Mouse (Mus musculus): Measurements from ENCODE around the gene Ifih1.
A peak's percentile ranks its signal among the peaks of the same experiment; 100 is the strongest.

Gene Ifih1

DNA sequence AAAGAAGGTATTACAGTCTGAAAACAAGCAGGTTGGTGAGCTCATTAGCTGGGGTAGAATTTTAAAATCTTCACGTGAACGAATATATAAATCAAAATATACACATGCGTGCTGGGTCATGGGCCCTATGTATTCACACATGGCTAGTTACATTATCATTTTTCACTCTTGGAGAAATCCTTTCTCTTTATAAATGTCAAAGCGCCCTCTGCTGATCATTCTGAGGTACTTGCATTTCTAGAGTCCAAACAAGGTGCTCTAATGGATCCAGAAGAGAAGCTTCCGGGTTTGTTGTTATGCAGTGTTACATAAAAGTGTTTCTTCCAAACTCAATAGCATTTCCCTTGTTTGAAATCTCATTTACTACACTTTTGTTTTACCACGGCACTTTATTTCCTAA is 15.6 kb downstream of the Ifih1 start:
- DNase-seq = no peak

DNA sequence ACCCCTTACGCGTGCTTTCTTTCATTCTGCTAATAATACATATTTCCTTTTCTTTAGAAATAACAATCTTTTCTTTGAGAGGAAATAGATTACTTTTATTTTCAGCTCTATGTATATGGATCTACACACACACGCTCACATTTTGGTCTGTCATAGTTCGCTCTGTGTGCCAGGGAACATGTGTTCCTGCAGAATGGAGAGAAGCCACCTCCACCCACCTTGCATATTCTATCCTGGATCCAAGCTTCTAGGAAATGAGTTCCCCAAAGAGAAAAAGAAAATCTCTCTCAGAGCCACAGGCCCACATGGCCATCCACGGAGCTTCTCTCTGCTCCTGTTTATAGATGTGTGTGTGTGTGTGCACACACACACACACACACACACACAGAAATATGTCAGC is 17.7 kb downstream of the Ifih1 start:
- no peak for DNase-seq

DNA sequence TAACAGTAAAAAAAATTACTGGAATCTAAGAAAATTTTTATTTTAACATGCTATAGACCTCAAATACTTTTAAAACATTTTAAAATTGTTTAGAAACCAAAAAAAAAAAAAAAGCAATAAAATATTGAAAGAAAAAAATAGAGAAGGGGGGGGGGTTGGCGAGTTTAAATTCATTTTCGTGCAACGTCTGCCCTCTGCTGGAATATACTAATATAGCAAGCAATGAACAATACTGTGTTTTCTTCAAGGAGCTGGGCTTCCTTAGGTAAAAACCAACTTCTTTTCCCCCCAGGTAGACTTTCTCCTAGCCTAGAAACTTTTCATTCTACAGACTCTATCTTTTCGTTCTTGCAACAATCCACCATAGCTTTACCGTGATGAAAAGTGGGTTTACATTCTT is 18.3 kb downstream of the Ifih1 start:
- DNase-seq = no peak

DNA sequence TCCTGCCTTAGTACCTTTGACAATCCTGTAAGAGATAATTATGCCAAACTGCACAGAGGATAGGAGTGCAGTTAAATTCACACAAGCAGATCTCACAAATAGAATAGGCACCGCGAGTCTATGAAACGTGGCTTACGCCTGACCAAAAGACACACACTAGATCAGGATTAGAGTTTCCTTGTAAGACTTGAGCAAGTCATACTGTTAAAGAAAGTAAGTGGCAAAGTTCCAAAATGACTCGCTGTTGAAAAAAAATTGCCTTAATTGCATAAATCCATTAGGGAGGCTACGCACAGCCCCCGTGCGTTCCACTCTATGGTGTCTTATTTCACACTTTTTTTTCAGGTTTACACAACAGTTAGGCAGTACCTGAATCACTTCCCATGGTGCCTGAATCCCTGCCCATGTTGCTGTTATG is 23.0 kb downstream of the Ifih1 start:
- DNase-seq = no peak

DNA sequence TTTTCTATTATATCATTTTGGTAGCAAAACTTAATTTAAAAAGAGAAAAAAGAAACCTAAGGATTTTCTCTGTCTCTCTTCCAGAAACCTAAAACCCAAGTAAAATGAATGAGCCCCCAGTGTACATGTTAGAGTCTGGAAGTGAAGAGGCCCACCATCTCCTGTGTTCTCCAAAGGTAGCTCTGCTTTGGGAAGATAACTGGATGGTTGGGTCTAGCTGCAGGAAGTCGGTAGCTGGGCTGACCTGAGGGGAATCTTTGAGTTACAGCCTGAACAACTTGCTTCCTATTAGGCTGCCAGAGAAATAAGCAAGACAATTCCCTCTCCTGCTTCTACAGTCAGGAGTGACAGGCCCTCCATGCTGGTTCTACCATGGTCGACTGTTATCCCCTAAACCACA is 26.4 kb downstream of the Ifih1 start:
- DNase-seq = no peak

DNA sequence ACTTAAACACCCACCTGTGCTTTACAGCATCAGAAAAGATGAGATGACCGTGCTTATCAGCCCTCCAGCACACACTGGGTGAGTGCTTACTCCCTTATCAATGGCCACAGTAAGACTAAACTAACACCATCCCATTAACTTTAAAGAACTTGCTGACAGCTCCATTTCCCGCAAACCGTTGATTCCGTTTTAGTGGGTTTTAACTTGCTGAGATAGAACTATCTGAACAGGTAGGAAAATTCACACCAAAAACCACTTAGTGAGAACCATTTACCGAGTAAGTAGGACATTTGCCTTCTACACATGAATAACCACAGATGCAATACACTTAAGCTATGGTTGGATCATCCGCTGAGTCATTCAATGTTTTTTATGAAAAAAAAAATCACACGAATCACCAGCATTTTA is 27.1 kb downstream of the Ifih1 start:
- no peak for DNase-seq

DNA sequence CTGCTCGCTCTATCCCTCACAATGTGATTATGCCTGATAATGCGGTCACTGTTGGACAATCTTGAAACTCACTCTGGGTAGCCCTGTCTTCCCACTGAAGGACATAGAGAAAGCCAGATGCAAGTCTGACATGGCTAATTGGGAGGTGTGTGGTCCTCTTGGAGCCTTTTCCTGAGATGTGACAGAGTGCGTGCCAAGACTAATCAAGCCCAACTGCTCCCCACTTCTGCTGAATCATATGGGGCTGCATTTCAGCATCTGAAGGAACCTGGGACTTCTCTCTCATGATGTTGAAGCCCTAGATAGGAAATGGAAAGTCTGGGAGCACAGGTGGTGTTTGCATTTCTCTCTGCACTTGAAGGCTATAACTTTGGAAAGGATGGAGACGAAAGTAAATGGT is 32.9 kb downstream of the Ifih1 start:
- no peak for DNase-seq

DNA sequence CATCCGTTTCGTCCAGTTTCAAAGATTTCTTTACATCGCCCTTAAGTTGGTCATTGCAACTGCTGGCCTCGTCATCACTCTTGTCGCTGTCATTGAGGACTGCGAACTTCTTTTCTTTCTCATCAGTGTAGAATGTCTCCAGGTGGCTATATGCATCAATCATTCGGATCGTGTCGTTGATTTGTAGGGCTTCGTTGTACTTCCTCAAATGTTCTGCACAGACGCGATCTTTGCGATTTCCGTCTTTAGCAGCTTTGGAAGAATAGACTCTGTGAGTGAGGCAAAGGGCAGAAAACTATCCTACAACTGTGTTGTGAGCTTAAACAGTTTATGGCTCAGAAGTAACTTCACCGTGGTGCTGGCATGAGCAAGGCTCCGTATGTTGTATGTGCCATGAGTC is 39.9 kb downstream of the Ifih1 start:
- DNase-seq = no peak

DNA sequence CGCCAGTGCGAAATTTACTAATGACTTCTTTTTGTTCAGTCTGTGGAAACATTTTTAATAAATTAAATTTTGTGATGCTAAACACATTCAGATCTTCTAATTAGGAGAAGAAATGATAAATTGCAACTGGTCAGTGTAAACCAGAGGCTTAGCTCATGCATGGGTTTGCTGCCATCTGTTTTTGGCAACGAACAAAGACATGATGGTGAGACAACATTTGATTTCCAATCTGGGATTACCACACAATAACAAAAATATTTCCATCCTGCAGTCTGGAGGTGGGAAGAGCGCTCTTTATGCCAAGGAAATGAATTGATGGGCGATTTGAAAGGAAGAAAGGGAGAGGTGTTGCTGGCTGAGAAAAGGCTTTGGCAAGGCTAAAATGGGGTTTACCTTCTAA is 42.5 kb downstream of the Ifih1 start:
- DNase-seq = no peak

DNA sequence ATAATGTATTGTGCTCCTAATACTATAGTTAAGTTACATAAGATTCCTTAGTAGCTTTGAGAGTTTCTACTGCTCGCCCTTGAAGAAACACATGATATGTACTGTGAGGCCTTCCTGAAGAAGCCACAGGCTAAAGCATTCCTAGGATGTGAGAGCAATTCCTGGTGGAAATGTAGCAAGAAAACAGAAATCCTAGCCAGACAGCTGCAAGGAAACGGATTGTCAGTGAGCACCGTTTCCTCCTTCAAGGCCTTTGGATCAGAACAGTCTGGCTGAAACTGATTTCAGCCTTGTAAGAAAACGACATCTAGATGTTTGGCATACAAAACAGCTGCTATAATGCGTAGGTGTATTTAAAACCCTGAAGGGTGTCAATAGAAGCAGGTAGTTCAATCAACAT is 49.5 kb downstream of the Ifih1 start:
- DNase-seq = no peak

DNA sequence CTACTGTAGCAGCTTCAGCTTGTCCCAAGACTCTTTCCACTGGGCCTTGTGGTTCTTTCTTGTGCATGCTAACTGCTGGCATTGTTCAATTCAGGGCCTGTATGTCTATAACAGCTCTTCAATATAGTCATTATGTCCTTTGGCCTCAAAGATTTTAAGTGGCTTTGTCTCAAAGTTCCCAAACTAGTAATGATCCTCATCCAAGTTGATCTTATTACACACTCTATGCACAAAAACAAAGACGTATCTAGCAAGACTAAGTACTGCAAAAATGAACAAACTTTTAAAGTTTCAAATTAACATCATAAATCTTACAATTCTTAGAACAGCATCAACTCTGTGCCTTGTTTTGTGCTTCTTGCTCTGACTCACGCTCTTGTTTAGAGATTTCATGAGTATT is 51.6 kb downstream of the Ifih1 start:
- no peak for DNase-seq

DNA sequence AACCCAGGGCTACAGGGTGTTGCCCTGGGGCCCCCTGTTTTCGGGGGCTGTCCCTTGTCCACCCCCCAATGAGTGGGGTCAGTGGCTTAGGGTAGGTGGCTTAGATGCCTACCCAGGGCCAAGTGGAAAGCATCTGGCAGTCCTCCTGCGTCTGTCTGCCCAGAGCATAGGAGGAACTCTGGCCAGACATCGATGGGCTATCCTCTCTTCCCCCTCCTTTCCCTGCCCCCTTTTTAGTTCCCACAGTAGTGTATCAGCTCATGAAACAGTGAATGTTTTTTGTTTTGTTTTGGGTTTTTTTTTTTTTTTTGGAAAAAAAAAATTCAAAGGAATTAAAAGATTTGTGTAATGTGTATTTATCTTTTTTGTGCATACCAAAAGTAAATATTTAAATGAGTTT is 54.5 kb downstream of the Ifih1 start:
- DNase-seq = no peak

DNA sequence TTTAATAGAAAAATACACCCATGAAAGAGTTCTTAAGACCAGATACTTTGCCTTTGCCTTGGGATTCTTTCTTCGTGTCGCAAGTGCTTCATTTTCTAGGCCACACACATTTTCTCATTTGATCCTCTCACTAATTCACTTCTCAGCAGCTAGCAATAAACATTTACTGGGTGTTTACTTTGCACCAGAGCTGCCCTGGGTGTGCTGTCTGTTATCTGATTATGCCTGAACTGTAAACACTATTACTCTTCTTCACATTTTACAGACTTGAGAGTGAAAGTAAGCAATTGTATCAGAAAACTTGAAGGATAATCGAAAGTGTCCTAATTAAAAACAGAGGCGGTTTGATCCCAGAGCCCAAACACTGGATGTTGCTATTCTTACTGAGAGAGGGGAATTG is 56.7 kb downstream of the Ifih1 start:
- DNase-seq = no peak

DNA sequence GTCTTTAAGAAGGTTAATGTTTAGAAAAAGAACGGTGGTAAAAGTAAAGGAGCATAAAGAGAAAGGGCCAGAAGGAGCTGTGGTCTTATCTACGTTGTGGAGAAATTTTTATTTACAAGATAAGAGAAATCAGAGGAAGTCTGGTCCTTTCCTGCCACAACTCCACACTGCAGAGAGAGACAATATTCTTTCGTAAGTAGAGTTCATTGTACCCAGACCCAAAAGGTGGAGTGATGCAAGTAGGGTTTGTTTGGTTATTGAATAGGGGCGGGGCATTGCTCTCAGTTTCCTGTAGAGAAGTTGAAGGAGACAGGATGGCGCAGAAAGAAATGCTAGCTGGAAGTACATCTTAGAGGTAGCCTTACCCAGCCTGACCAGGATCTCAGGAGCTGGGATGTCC is 60.3 kb downstream of the Ifih1 start:
- DNase-seq = no peak

DNA sequence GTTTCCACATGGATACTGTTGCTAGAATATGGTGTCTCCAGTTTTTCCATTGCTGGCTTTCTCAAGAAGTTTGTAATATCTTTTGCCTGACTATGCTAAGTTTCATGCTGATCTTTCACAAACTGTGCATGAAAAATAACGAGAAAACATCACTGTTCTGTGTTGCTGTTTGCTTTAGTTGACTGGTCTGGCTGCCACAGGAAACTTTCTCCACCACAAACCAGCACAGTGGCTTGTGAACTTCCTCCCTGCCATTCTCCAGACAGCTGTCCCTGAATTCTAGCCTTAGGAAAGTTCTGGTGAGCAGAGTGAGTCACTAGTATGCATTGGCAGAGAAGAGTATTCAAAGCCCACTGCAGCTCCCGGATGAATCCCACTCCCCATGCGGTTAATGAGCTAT is 71.1 kb downstream of the Ifih1 start:
- DNase-seq = no peak

DNA sequence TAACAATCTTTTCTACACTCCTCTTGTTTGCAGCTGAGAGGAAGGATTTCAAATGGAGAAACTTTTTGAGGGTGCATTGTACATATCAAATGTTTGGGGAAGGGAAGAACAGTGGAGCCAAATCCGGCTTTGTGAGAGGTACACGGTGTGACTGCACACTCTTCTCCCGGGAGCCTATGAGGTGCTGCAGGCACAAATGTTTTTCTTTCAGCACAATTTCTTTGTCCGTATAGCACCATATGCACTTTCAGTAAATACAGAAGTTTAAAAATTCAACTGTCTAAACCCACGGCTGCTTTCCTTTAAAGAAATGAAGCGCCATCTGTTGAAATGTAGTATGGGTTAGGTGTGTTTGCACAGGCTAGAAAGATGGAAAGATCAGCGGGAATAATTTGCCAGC is 71.8 kb downstream of the Ifih1 start:
- DNase-seq = no peak

DNA sequence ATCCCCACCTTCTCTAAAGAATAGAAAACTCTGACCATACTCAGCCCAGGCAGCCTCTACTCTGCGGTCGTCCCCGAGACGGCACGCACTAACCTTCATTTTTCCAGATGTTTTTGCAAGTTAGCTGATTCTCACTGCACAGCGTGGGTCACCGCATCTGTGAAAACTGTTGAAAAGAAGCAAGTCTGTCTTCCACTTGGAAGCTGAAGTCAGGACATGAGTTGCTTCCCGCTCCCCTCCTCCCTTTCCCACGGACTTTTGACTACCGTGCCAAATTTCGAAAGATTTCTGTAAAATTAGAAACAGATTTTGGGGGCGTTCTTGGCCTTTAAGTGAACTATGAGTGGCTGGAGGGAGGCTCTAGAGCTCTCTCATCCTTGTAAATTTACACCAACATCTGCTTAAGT is 72.3 kb downstream of the Ifih1 start, which contains the start of gene Fap:
Fap (minus strand) TSS at position 323 of the 407 bp plus-strand sequence.
- DNase-seq = no peak

DNA sequence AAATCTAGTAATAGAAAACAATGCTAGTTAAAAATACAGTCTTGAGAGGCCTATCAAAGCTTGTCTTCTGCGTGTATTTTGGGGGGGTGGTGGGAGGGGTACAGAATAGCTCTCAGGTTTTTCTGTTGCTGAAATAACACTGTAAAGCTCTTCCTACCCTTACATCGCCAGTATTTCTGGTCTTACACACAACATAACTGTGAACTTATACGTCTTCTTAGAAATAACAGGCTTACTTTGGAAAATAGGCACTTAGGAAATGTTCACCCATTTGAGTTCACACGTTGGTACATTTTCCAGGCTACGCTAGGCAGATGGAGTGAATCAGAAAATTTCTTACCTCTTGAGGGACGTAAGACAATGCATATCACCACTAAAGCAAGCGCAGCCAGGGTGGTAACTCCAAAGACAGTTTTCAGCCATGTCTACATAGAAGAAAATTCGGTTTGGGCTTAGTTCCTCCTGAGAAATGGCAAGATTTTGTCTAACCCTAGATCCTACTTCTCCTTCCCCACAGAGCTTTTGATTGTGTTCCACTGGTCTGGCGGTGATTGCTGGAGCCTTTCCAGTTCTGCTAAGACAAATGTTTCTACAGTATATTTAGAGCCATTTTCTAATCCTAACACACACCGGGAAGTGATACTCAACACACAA is 72.8 kb downstream of the Ifih1 start:
- no peak for DNase-seq

DNA sequence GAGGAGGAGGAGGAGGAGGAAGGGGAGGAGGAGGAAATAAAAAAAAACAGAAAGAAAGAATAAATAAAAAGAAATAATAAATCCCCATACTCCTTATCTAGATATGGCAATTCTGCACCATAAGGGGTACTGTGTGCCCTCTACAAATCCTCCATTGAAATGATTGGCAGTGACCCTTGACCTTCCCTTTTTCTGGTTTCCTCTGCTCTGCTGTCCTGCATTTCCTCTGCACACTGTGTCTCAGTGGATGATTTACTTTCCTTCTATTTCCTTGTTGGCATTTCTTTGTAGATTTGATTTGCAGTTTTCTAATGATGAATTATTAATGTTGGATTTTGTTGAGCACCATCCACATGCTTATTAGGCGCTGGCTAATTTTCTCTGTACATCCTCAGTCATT is 81.4 kb downstream of the Ifih1 start:
- DNase-seq = no peak

DNA sequence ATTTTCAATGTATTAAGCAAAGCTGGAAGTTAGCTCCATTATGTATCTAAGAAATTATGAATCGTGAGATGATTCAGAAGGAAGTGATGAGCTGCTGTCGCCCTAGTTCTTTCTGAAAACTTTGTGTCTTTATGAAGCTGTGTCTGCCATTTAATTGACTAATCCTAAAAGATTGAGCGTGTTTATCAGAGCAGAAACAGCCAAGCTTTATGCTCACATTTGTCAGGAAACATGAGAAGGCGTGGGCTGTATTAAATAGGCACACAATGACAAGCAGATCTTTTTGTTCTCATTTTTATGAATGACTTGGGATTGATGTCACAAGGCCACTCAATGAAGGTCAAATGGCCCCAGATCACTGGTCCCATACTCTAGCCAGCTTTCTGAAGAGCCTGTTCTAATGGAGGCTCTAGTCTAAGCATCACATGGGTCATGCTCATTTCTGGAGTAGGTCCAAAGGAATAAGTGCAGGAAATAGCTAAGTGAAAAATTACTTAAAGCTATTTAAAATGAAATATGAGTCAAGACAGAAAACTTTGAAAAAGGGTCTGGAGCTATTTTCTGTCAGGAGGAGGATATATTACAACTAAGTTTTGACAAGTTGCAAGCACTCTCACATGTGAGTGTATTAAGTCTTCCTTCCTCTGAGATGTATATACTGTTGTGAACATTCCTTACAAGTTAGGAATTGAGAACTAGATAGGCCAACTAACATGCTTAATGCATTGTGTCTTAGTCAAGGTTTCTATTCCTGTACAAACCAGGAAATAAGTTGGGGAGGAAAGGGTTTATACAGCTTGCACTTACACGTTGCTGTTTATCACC is 83.2 kb downstream of the Ifih1 start:
- DNase-seq = no peak

DNA sequence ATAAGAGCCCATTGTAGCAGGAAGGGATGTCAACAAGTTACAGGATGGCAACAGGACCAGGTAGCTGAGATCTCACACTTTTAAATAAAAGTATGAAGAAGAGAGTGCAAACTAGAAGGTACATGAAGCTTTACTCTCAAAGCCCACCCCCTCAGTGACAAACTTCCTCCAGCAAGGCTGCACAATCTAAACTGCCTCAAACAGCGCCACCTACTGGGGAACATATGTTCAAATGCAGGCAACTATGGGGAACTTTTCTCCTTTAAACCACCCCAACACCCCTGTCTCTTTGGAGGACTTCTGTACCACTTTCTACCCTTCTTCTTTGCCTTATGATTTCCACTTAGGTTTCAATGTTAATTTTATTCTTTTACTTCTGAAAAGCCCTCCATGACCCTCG is 88.6 kb downstream of the Ifih1 start:
- peak; percentile 12 for DNase-seq

DNA sequence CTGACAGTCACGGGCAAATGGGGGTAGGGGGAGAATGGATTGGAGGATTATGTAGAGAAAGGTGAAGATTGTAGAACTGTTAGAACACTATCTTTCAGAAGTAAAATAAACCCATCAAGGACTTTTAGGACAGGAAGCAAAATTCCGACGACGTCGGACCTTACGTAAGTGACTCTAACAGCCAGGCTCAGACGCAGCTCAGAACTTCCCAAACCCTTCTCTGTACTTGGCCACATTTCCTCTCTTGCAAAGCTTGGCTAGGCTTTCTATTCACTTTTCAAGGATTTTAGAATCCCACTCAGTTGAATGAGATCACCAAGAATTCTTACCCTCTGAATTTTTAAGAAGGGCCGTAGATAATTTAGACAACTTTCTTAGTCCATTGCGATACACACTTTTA is 89.7 kb downstream of the Ifih1 start:
- DNase-seq = no peak

DNA sequence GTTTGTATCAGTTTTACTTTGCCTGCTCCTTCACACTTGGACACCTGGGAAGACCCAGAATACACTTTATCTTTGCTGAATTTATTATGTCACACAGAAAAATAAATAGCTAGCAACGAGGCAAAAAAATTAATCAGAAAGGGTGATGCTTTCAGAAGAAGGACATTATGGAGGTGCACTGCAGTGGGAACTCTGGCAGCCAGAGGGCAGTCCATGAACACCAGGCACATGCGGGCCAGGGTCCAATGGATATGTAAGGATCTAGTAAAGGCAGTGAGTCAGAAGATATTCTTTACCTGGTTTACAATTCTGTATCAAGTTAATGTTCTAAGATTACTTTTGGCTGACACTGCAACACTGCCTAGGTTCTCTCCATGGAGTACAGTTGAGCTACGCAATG is 96.4 kb downstream of the Ifih1 start:
- DNase-seq = no peak

DNA sequence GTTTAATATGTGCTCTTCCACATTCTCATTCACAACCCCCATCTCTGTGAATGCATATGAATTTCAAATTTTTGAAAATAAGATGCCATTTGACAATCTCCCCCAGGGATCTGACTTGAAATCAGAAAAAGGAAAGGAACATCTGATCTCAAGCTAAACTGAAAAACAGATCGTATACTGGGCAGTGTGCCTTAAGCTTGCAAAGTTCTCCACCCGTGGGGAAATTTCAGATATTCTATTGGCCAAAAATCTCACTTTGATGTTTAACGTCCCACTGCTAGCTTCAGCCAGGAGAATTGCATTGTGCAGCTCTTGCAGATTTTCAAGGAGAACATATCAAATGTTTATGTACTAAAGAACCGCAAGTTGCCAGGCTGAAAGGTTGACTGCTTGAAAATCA is 96.9 kb downstream of the Ifih1 start:
- no peak for DNase-seq

DNA sequence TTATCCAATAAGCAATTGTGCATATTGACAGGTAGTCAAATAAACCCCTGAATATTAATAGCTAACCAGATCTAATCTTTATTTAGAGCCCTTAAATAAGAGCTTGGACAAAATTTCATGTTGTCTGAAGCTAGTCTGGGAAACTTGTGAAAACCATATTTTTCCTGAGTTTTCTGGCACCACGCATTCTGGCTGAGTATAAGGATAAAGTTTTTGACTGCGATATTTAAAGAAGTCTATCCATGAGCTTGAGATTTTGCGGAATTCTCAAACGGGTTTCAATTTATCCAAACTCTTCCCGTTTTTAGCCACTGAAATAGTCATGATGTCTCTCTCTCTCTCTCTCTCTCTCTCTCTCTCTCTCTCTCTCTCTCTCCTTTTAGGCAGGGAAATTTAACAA is 98.0 kb downstream of the Ifih1 start:
- no peak for DNase-seq

Measured in thymus, postnatal 4 days (tissue).